Mouse (Mus musculus): ENCODE results near the gene A730061H03Rik. TPM values are rescaled to one million over a fixed set of nuclear protein-coding genes. Genes with fewer than 3 reads are reported as not detected.

Gene A730061H03Rik
- polyA plus RNA-seq, 1 experiment: 0.25 TPM

GRCm38 (mm10) chr14:55558740-55559448 is 1.3 kb downstream of the A730061H03Rik start:
- DNase-seq (ENCODE audit: low read depth, low spot score): no peak
- WGBS: 47% methylated on average over 6 of the region's 6 CpGs

GRCm38 (mm10) chr14:55557587-55557986 is 2.6 kb downstream of the A730061H03Rik start:
- WGBS: 75% methylated on average over 3 of the region's 3 CpGs
- no peak for DNase-seq (ENCODE audit: low read depth, low spot score)

GRCm38 (mm10) chr14:55557003-55557402 is 3.2 kb downstream of the A730061H03Rik start:
- peak; percentile 64 for DNase-seq (ENCODE audit: low read depth, low spot score)
- WGBS: 15% methylated on average over 5 of the region's 5 CpGs

GRCm38 (mm10) chr14:55555788-55556187 is 4.4 kb downstream of the A730061H03Rik start:
- DNase-seq (ENCODE audit: low read depth, low spot score): no peak
- 80% methylated on average over 3 of the region's 3 CpGs for whole genome bisulfite sequencing

- no peak for DNase-seq (ENCODE audit: low read depth, low spot score)
These were observed 5.6 kb downstream of the A730061H03Rik start for GRCm38 (mm10) chr14:55554635-55555034.

GRCm38 (mm10) chr14:55551794-55552193 is 8.4 kb downstream of the A730061H03Rik start:
- WGBS: 93% methylated on average over 8 of the region's 8 CpGs
- DNase-seq (ENCODE audit: low read depth, low spot score): no peak

GRCm38 (mm10) chr14:55551347-55551746 is 8.9 kb downstream of the A730061H03Rik start:
- no peak for DNase-seq (ENCODE audit: low read depth, low spot score)

GRCm38 (mm10) chr14:55550191-55550590 is 10.0 kb downstream of the A730061H03Rik start:
- no peak for DNase-seq (ENCODE audit: low read depth, low spot score)
- 78% methylated on average over 6 of the region's 6 CpGs for WGBS

More at GRCm38 (mm10) chr14:55551347-55551746, 8.9 kb downstream of the A730061H03Rik start:
- WGBS: 72% methylated on average over 5 of the region's 5 CpGs

GRCm38 (mm10) chr14:55544334-55544733 is 15.9 kb downstream of the A730061H03Rik start:
- 64% methylated on average over 9 of the region's 9 CpGs for WGBS

GRCm38 (mm10) chr14:55542268-55542667 is 17.9 kb downstream of the A730061H03Rik start:
- 97% methylated on average over 12 of the region's 12 CpGs for WGBS

More at GRCm38 (mm10) chr14:55544334-55544733, 15.9 kb downstream of the A730061H03Rik start:
- no peak for DNase-seq (ENCODE audit: low read depth, low spot score)

GRCm38 (mm10) chr14:55540787-55541321 is 19.4 kb downstream of the A730061H03Rik start:
- DNase-seq (ENCODE audit: low read depth, low spot score): no peak
- WGBS: 2% methylated on average over 10 of the region's 10 CpGs

More at GRCm38 (mm10) chr14:55542268-55542667, 17.9 kb downstream of the A730061H03Rik start:
- DNase-seq (ENCODE audit: low read depth, low spot score): no peak

GRCm38 (mm10) chr14:55540067-55540786 is 20.0 kb downstream of the A730061H03Rik start, which contains the start of gene Pck2:
TSS of gene Pck2 (plus strand) at chr14:55540266.
- DNase-seq (ENCODE audit: low read depth, low spot score): peak; percentile 67
- under 1% methylated on average over 32 of the region's 32 CpGs for WGBS

GRCm38 (mm10) chr14:55536116-55536745 is 24.0 kb downstream of the A730061H03Rik start:
- 44% methylated on average over 6 of the region's 6 CpGs for WGBS
- DNase-seq (ENCODE audit: low read depth, low spot score): no peak

- 13% methylated on average over 3 of the region's 3 CpGs for WGBS
These were observed 32.3 kb downstream of the A730061H03Rik start for GRCm38 (mm10) chr14:55527940-55528339.

GRCm38 (mm10) chr14:55526674-55527073 is 33.5 kb downstream of the A730061H03Rik start:
- WGBS: 70% methylated on average over 2 of the region's 2 CpGs
- DNase-seq (ENCODE audit: low read depth, low spot score): no peak

More at GRCm38 (mm10) chr14:55527940-55528339, 32.3 kb downstream of the A730061H03Rik start:
- DNase-seq (ENCODE audit: low read depth, low spot score): no peak

- no peak for DNase-seq (ENCODE audit: low read depth, low spot score)
- WGBS: 29% methylated on average over 8 of the region's 8 CpGs
These were observed 35.4 kb downstream of the A730061H03Rik start, which contains the start of gene Nrl for GRCm38 (mm10) chr14:55524785-55525184. TSS of gene Nrl (minus strand) at chr14:55524981.

- 28% methylated on average over 4 of the region's 4 CpGs for WGBS
- DNase-seq (ENCODE audit: low read depth, low spot score): no peak
These were observed 36.1 kb downstream of the A730061H03Rik start for GRCm38 (mm10) chr14:55524062-55524461.

GRCm38 (mm10) chr14:55520451-55521361 is 39.5 kb downstream of the A730061H03Rik start:
- WGBS: under 1% methylated on average over 61 of the region's 61 CpGs
- no peak for DNase-seq (ENCODE audit: low read depth, low spot score)

- WGBS: 75% methylated on average over 4 of the region's 4 CpGs
- DNase-seq (ENCODE audit: low read depth, low spot score): no peak
These were observed 40.6 kb downstream of the A730061H03Rik start for GRCm38 (mm10) chr14:55519604-55520003.
